In genomic region chr17:46751056-46751793, GRCm38 (mm10) we compare ENCODE assay signal across 1 mouse cellular context.
TF ChIP-seq lines count a peak whose summit lies in the region.

No protein-coding gene starts in this region.

TF ChIP-seq in MEL, 35 proteins besides CTCF, POLR2A, EP300 and RAD21:
- TF ChIP-seq JUND (IDR thresholded peaks at IDR 0.05; ENCODE audit: low read depth, low read length) (no peak), ZKSCAN1 (IDR thresholded peaks at IDR 0.05; ENCODE audit: low read depth, low read length) (no peak), CHD1 (IDR thresholded peaks at IDR 0.05; ENCODE audit: low read depth, low read length) (no peak), HCFC1 (IDR thresholded peaks at IDR 0.05; ENCODE audit: low read depth, low read length) (peak; percentile 64), USF1 (IDR thresholded peaks at IDR 0.05; ENCODE audit: low read depth, low read length) (peak; percentile 20; the same call in 1 of the 2 replicates), TBP (IDR thresholded peaks at IDR 0.05; ENCODE audit: low read depth, low read length) (peak; percentile 79), GATA1 (IDR thresholded peaks at IDR 0.05; ENCODE audit: low read depth, low read length) (no peak), ZMIZ1 (IDR thresholded peaks at IDR 0.05; ENCODE audit: low read depth, low read length) (no peak), MAFK (IDR thresholded peaks at IDR 0.05; ENCODE audit: borderline replicate concordance, low read depth, low read length) (no peak), SMC3 (IDR thresholded peaks at IDR 0.05; ENCODE audit: low read depth, low read length) (no peak), MXI1 (IDR thresholded peaks at IDR 0.05; ENCODE audit: low read depth, low read length) (peak; percentile 83; the same call in 1 of the 2 replicates), ZNF384 (IDR thresholded peaks at IDR 0.05; ENCODE audit: low read depth, low read length) (0 out of 2 replicates have a peak, but pooled peaks have one; percentile 23), MEF2A (IDR thresholded peaks at IDR 0.05; ENCODE audit: extremely low read depth, insufficient replicate concordance, low read depth, low read length, poor library complexity, severe bottlenecking) (no peak), MAX (IDR thresholded peaks at IDR 0.05; ENCODE audit: low read length) (peak; percentile 82), NELFE (IDR thresholded peaks at IDR 0.05; ENCODE audit: low read depth, low read length) (no peak; the same call in 1 of the 2 replicates), SIN3A (IDR thresholded peaks at IDR 0.05; ENCODE audit: low read length) (peak; percentile 51), MAZ (IDR thresholded peaks at IDR 0.05; ENCODE audit: low read depth, low read length) (no peak), BHLHE40 (IDR thresholded peaks at IDR 0.05; ENCODE audit: borderline replicate concordance, low read depth, low read length) (peak; percentile 62; the same call in 1 of the 2 replicates), ZC3H11A (IDR thresholded peaks at IDR 0.05; ENCODE audit: low read depth, low read length) (no peak), RCOR1 (IDR thresholded peaks at IDR 0.05; ENCODE audit: low read depth, low read length) (0 out of 2 replicates have a peak, but pooled peaks have one; percentile 22), ELF1 (IDR thresholded peaks at IDR 0.05; ENCODE audit: low read depth, low read length) (no peak), GABPA (IDR thresholded peaks at IDR 0.05; ENCODE audit: low read depth, low read length) (no peak), UBTF (IDR thresholded peaks at IDR 0.05; ENCODE audit: borderline replicate concordance, insufficient read depth, low read depth, low read length) (no peak), POLR2AphosphoS5 (IDR thresholded peaks at IDR 0.05; ENCODE audit: borderline replicate concordance, low read depth, low read length) (no peak), MYC (IDR thresholded peaks at IDR 0.05; ENCODE audit: low read depth, low read length) (peak; percentile 92), POLR2AphosphoS2 (IDR thresholded peaks at IDR 0.05; ENCODE audit: low read length) (no peak), USF2 (IDR thresholded peaks at IDR 0.05; ENCODE audit: borderline replicate concordance in 1 of 2, insufficient read depth in 1 of 2, low read depth in 1 of 2, low read length in 2 of 2) (no peak), ETS1 (IDR thresholded peaks at IDR 0.05; ENCODE audit: low read depth, low read length) (peak; percentile 78), E2F4 (IDR thresholded peaks at IDR 0.05; ENCODE audit: borderline replicate concordance, low read depth, low read length) (no peak), CHD2 (IDR thresholded peaks at IDR 0.05; ENCODE audit: low read length) (no peak), TAL1 (IDR thresholded peaks at IDR 0.05; ENCODE audit: low read length) (no peak), NRF1 (IDR thresholded peaks at IDR 0.05; ENCODE audit: insufficient read depth, low read depth, low read length, poor library complexity, severe bottlenecking) (no peak), MYB (IDR thresholded peaks at IDR 0.05; ENCODE audit: low read depth, low read length) (no peak), KAT2A (conservative IDR thresholded peaks at IDR 0.05; ENCODE audit: low read depth, low read length) (no peak), TCF12 (IDR thresholded peaks at IDR 0.05; ENCODE audit: low read depth, low read length) (no peak)
TF ChIP-seq in MEL: peak in this region for 11.
